Mouse (Mus musculus) mammary gland, adult 2 months (tissue): ENCODE data around the gene Lgals7. TPM values are rescaled to one million over a fixed set of nuclear protein-coding genes. Genes with fewer than 3 reads are reported as not detected.

Source experiments
- polyA plus RNA-seq: library from polyadenylated mRNA; depleted of rRNA; stranded (reverse); fragments of >200 nt; gene quantifications from 2 replicates; pipeline ENCODE4 v1.2.3, GENCODE M21; 2012; ENCODE audit warnings: low replicate concordance; rRNA removed

Lgals7 gene
- 41.0 and 66.0 TPM in 2 replicates for polyA plus RNA-seq

DNA sequence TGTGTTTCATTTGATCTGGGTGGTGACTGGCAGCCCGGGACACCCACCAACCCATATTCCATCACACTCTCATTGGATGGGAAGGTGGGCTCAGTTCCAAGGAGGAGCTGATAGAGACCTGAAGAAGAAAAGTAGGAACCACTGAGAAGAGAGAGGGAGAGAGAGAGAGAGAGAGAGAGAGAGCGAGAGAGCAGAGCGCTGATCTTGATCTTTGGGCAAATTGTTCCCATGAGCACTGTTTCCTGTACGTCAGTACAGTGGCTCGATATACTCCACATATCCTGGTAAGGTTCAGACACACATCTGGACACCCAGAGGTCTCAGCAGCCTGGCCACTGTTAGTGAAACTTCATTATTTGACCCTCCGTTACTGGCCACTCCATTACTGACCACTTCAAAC is at the start of gene Lgals7:
Gene Lgals7, plus strand, starts transcription at position 314 of the 400 bp plus-strand sequence.

DNA sequence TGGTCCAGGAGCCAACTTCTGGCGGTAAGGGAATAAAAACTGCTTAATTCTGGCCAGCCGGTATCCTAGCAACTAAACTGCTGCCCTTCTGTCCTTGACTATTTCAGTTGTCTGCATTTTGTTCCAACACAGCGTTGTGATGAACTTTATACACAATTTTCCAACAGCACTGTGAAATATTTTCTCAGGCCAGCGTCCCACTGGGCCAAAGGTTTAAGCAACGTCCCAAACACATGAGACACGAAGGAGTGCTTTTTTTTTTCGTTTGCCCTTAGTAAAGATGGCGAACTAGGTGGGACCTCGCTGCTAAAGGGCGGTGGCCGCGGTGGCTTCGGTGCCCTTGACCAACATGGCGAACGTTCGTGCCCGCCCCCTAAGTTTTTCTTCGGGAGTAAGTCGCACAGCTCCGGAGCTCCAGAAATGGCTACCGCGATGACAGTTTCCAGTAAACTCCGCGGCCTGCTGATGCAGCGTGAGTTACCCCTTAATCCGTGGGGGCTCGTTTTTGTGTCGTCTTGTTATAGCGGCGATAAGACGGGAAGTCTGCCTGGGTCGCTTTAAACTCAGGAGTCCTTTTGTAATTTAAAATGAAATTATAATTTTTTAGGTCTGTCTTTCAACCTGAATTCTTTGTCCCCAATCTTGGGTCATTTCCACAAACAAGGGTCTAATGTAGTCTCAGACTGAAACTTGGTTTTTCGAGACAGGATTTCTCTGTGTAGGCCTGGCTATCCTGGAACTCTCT is 38.5 kb upstream of the Lgals7 start, which contains the start of gene Ech1:
Gene Ech1, plus strand, starts transcription at position 277 of the 745 bp plus-strand sequence.

DNA sequence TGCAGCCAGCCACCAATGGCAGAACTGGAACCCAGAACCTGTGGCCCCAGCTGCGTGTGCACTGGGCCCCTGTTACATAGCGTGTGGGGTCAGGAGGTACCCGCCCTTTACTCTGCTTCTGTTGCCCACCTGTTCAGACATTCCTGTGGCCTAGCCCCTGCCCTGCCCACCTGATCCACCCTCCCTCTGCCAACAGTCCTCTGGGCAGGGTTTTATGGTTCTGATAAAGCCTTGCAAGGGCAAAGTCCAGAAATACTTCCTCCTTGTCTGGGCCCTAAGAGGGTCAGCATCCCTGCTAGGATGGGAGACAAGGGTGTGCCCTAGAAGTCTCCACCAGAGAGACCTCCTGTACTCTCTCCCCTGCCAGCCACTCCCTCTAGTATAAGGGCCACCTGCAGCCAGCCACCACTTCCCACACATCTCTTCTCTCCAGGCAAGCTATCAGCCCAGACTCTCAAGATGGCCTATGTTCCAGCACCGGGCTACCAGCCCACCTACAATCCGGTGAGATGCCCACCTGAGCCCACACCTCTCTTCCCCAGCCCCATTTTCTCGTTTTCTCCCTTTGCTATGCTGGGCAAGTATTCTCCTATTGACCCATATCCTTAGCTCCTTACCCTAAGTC is 29.8 kb upstream of the Lgals7 start, which contains the start of gene Lgals4:
Gene Lgals4, plus strand, starts transcription at position 132 of the 625 bp plus-strand sequence.

DNA sequence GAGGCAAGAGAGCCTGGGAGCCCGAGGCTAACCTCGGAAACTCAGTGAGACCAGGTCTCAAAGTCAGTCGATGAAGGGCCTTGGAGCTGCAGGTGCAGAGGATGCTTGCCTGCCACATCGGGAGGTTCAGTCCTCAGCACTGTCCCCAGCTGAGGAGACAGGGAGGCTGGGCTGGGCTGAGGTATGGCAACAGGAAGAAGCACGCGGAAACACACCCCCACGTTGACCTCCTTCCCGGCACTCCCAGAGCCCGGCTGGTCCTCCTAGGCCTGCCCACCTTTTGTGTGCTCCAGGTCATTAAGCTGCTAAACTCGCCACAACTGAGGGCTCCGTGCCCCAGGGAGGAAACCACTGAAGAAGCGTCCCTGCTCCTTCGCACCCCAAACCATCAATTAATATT is 17.5 kb downstream of the Lgals7 start, which contains the start of gene Capn12:
Gene Capn12, plus strand, starts transcription at position 224 of the 400 bp plus-strand sequence.

Other genes with a start within 250 kb of the Lgals7 start
- gene Acp7, start 232.5 kb upstream of the Lgals7 start, polyA plus RNA-seq, result 1.3 TPM in 1 of 2 replicates, not detected in the other
- gene Fbxo27, start 171.0 kb upstream of the Lgals7 start, polyA plus RNA-seq, result 12.5 and 18.3 TPM in 2 replicates
- gene Fbxo17, start 147.0 kb upstream of the Lgals7 start, polyA plus RNA-seq, result 4.6 and 7.5 TPM in 2 replicates
- gene Mrps12, start 122.0 kb upstream of the Lgals7 start, polyA plus RNA-seq, result 47.7 and 130 TPM in 2 replicates
- gene Sars2, start 121.9 kb upstream of the Lgals7 start, polyA plus RNA-seq, result 25.3 and 32.9 TPM in 2 replicates
- gene Ccer2, start 107.7 kb upstream of the Lgals7 start, polyA plus RNA-seq, result not detected in 2 replicates
- 79.4 and 91.0 TPM in 2 replicates for gene Sirt2, start 97.1 kb upstream of the Lgals7 start, polyA plus RNA-seq
- 34.4 and 86.5 TPM in 2 replicates for gene Nfkbib, start 96.3 kb upstream of the Lgals7 start, polyA plus RNA-seq
- 17.7 and 28.4 TPM in 2 replicates for gene Rinl, start 74.9 kb upstream of the Lgals7 start, polyA plus RNA-seq
- 175 and 340 TPM in 2 replicates for gene Hnrnpl, start 55.3 kb upstream of the Lgals7 start, polyA plus RNA-seq
- 446 and 756 TPM in 2 replicates for gene Ech1, start 38.6 kb upstream of the Lgals7 start, polyA plus RNA-seq
- gene Lgals4, start 30.0 kb upstream of the Lgals7 start, polyA plus RNA-seq, result 26.0 and 45.3 TPM in 2 replicates
- gene Capn12, start 17.6 kb downstream of the Lgals7 start, polyA plus RNA-seq, result 0.96 and 1.6 TPM in 2 replicates
- 254 and 325 TPM in 2 replicates for gene Actn4, start 98.5 kb downstream of the Lgals7 start, polyA plus RNA-seq
- 210 and 305 TPM in 2 replicates for gene Eif3k, start 118.0 kb downstream of the Lgals7 start, polyA plus RNA-seq
- 39.4 and 98.8 TPM in 2 replicates for gene Map4k1, start 118.2 kb downstream of the Lgals7 start, polyA plus RNA-seq